Mouse (Mus musculus) liver, adult (tissue): Measurements from ENCODE around the gene Cacna2d3.

Source experiments
- GATA4 ChIP-seq: IDR thresholded peaks from 2 replicates; pipeline ENCODE4 v1.6.1; 2014; ENCODE audit warnings: mild to moderate bottlenecking, low read length; ENCODE audit not compliant: insufficient replicate concordance

The Cacna2d3 gene

DNA sequence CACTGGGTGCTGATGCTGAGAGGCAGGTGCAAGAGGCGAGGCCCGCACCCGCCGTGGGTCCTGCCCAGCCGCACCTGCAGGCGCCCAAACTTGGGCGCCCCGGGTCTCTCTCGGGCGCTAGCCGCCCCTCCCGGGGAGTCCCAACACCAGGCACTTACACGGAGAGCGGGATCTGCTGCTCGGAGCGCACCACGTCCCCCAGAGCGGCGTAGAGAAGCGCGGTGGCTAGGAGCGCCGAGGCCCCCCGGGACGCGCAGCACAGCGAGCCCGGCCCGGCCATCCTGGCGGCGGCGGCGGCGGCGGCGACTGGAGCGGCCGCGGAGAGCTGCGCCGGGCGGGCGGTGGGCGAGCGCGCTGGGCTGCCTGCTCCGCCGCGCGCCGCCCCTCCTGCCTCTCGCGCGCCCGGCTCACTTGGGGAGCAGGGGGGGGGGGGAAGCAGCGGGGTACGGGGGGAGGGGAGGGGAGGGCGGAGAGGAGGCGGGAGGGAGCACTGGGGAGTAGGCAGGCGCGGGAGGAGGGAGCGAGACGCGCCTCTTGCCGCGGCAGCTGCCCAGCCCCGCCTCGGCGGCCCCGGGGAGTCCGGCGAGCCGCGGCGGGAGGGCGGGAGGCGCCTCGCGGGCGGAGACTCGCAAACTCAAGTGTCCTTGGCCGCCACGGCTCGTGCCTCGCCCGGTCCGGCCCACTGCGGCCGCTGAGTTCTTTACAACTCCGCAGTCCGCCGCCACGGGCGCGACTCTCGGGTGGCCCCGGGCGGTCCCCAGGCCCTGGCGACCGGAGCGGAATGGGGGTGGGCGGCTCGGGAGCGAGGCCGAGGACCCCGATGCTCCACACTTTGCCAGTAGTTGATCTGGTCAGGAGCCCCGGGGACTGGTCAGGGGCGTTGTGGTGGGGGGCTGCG, at the start of gene Cacna2d3:
Gene Cacna2d3 (minus strand): TSS at position 377 of the 898 bp plus-strand sequence.
- no peak for TF ChIP-seq GATA4

DNA sequence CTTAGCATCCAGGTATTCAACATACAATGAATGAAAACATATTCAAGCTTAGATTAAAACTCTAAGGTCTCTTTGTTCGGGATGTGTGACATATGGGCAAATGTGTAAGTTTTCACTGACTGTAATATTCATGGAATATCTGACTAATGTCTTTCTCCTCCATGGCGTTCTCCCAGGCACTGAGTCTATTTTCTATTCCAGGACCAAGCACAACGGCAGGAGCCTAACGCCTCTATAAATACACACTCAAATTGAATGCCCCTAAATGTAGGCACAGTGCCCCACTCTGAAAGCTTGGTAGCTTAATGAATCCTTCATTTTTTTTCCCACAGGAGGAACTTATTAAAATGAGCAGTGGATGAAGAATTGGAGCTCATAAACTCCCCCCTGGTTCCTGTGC, 47.8 kb upstream of the Cacna2d3 start:
- TF ChIP-seq GATA4: no peak

DNA sequence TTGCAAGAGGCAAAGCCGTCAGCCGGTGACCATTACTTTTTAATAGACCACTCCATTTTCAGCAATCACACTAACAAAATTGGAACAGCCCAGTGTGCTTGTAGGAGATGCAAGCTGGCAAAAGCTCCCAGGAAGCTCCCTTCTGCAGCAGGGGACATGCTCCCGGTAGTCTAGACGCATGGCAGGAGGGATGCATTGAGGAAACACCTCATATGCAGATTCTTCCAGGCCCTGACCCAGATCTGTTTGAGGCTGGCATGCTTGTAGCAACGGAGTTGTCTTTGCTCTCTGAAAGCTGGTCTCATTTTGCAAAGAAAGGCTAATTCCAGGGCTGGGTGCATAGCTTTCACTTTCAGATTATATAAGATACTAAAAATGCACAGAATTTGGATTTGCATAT, 31.2 kb upstream of the Cacna2d3 start:
- no peak for TF ChIP-seq GATA4

DNA sequence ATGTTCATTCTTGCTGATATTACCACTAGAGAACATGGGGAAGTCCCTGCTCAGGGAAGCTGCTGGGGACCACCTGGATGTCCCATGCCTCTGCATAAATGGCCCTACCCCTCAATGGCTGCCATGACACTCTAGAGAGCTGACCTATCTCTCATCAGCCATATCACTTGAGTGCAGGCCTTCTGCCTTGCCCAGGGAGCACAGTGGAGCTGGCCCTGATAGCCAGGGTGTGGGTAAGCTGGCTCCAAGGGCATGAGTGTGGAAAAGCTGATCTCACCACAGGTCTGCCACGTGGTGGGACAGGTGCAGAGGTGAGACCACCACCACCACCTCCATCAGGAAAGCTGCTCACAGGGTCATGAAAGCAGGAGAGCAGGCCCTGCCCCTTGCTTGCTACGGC, 17.1 kb upstream of the Cacna2d3 start:
- TF ChIP-seq GATA4: no peak

DNA sequence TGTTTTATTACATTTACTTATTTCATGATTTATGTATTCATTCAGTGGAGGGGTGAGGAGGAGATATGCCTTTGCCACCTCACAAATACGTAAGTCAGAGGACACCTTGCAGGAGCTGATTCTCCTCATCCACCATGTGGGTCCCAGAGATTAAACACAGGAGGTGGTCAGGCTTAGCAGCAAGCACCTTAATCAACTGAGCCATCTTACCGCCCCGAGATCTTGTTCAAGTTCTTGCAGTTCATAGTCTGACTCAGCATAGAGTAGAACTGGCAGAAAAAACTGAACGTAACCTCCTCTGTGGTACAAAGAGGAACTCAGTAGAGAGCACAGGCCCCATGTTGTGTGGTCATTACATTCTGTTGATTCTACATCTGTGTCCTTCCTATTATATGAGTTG, 8.6 kb upstream of the Cacna2d3 start:
- no peak for TF ChIP-seq GATA4

DNA sequence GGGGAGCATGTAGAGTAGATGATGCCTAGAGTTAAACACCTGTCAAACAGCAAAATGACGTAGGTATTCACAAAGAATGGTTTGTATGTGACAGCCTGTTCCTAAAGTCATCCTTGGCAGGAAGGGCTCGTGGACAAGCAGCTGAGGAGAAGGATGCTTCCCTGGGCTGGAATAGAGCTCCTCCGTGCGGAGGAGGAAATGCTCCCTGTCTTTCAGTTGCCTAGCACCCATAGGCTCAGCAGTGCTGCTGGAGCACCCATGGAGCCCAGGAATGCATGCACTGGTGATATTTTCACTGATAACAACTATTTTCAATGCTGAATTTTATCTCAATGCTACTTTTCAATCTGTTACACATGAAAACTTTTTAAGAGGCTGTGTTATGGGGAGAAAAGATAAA, 7.3 kb upstream of the Cacna2d3 start:
- no peak for TF ChIP-seq GATA4

DNA sequence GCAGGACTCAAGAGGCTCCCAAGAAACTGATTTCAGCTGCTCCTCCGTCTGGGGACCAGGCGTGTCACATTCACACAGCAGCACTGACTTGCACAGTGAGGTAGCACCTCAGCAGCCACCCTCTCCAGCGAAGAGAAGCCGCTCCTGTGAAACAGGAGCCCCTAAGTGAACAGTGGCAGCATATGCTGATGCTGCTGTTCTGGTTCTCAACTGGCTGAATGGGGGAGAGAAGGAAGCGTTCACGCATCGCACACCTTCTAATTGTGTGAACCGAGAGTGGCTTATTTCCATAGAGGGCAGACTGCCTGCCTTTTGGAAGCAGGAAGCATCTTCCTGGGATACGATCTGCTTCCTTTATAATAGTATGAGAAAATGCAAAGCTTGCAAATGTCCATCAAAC, 5.9 kb upstream of the Cacna2d3 start:
- TF ChIP-seq GATA4: no peak

DNA sequence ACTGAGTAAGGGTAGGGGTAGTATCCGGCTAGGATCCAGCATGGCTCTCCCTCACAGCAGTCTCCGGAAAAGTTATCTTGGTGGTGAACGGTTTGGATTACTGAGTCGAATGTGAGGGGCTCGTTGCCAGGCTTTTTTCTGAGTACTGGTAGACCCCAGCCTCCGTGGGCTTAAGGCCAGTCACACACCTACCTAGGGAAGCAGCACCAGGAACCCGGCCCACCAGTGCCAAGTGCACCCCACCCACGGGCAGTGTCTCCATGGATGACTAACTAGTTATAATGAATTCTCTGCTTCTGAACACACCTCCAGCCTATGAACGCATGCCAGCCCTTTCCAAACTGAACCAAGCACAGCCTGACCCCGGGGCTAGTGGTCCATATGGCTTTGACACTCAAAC, 1.6 kb upstream of the Cacna2d3 start:
- TF ChIP-seq GATA4: no peak

DNA sequence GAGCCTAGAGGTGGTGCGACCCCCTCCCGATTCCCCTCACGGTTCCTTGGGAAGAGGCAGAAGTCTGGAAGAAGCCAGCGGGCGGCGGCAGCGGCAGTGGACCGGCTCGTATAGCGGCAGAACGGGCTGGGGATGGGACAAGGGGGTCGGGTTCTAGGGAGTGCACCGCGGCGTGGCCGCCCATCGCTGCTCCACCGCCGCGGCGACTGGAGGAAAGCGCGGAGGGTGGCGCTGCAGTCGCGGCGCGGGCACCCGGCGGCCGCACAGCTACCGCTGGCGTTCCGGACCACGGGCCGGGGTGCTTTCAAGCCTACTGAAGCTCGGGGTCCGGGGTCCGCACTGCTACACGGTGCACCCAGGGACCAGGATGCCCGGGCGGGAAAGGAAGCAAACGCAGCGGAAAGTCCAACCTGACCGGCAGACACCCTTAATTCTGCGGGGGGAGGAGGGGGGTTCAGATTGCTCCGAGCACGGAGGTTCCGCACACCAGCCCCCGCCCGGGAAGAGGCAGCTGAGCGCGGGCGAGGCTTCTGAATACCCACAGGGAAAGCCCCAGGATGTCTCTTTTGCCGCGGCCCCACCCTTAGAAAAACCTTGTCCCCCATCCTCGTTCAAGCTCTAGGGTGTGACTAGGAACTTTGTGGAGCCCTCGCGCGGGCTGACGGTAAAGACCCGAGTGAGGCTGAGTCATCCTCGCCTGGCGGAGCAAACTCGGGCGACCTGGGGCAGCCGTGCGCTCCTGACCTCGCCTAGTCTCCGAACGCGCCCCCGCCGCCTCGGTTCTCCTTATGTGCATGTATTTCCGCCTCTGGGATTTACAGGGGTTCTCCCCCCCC, 940 bp upstream of the Cacna2d3 start:
- no peak for TF ChIP-seq GATA4

DNA sequence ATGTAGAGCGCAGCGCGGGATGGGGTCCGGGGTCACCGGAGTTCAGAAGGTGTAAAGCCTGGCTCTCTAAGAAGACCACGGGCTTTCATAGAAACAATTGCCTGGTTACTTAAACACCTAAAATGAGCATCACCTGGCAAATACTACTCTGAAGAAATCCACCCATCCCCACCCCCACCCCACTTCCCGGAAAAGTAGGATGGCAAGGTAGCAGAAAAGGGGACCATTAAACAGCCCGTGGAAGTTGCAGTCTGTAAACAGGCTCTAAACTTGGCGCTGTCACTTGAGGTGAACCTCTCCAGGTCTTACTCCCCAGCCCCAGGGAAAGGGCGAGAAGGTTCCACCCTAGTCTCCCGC, 555 bp downstream of the Cacna2d3 start:
- TF ChIP-seq GATA4: no peak

DNA sequence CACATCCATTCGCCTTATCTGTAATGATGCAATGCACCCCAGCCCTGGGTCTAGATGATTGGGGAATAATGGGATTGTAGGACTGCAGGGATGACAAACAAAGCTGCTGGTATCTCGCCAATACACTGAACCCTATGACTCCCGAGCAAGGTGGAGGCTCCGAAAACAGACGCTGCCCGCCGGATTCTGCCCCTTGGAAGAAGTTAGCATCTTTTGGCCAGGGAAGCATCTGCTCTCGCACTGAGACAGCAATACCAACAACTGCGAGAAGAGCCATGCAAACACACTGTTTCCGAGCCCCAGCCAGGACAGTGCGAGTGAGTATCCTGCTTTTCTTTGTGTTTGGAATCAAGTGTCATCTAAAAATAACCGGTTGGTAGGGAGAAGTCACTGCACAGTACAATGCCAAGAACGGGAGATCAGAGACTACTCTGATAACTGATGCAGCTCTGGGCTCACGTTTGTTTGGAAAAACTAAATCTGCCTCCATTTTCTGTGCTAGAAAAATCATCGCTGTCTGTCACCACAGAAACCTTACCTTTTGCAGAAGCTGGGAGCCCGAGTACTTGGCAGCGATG, 1.2 kb downstream of the Cacna2d3 start:
- TF ChIP-seq GATA4: no peak

DNA sequence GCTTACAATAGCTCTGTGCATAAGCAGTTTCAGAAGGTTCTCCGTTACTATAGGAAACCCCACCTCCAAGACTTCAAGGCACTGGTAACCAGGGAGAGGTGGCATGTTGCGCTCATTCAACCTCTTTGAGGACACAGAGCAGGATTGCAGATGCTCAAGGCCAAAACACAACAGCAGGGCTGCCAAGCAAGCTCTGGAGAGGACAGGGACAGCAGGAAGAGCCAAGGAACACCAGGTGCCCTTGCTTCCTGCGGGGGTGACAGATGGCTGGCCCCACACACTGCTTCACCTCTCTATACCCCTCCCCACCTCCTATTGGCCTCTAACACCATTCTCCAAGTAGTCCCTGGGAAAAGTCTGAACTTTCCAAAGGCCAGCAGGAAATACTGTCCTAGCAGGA, 9.0 kb downstream of the Cacna2d3 start:
- TF ChIP-seq GATA4: no peak

DNA sequence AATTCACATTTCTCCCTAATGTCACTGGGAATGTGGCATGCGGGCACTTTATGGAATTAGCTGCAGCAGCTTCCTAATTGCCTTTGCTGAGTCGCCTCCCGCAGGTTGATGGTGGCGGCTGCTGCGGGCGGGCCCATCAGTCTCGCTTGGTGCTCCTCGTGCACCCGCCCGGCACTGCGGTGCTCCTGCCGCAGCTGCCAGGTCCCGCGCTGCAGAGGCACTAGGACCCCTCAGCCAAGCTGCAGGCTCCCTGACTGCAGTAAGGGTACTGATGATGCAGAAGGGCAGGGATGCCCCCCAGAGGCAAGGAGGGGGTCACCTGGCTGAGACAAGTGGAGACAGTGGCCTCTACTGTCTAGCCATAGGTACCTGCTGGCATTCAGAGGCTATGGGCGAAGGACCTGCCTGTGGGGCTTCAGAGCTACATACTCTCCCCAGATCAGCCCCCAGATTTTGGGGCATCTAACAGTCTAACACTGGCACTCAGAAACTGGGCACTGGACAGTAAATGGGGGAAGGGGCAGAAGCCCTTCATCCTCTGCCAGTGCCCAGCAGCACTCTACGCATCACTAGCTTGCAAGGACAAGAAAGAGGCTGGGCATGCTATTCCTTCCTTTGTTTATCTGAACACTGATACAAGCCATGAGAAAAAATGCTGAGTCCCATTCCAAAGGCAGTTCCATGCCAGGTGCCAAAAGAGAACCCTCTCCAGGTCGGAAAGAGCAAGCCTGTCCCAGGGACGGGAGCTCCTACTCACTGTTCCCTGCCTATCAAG, 13.9 kb downstream of the Cacna2d3 start:
- TF ChIP-seq GATA4: no peak

DNA sequence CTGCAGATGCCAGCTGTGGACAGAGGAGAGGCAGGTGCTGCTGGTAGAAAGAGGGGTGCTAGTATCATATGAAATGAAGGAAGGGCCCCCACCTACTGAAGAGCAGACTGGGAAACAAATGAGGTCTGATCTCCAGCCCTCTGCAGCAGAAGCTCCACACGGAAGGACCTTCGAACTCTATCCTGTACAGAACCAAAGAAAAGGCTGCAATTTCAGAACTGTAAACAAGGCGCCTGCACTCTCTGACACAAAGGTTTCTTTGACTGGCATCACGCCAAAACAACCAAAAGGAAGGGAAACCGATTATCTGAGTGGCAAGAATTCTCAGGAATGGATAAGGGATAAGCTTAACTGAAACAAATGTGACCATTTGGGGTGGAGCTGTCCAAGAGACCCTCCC, 18.9 kb downstream of the Cacna2d3 start:
- no peak for TF ChIP-seq GATA4

DNA sequence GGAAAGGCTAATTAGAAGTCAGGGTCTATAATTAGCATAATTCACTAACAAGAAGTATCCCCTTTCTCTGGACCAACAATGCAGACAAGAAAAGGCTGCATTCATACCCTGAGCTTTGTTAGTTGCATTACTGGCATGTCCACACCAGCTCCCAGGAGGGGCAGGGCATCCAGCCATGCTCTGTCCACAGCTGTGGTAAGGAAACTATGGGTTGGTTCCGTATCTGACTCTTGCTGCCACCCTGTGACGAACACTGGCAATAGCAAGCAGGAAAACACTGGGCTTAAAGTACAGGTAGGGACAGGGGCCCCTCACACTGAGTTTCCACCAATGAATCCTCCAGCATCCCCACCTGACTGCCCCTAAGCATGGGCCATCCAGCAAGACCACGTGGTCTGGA, 25.5 kb downstream of the Cacna2d3 start:
- no peak for TF ChIP-seq GATA4
